Mouse (Mus musculus): ENCODE measurements around the gene Rtl5.

Rtl5 gene

DNA sequence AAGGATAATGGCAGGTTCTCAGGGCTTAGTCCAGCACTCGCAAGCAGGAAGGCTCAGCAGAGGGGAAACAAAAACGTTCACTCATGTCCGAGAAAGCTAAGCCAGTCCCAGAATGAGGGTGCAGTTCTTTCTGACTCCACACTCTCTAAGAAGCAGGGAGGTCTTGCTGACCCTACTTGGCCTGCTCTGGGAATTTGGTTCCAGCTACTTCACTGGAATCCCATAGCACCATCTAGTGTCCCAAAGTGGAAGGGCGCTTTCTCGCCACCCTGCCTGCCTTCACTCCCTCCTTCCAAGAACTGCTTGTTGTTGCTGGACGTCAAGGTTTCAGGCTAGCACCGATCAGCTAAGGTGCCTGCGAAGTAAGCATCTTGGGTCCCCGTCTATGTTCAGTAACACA lies 5.0 kb downstream of the Rtl5 start:
- DNase-seq (ENCODE audit: low spot score), result peak; percentile 67

DNA sequence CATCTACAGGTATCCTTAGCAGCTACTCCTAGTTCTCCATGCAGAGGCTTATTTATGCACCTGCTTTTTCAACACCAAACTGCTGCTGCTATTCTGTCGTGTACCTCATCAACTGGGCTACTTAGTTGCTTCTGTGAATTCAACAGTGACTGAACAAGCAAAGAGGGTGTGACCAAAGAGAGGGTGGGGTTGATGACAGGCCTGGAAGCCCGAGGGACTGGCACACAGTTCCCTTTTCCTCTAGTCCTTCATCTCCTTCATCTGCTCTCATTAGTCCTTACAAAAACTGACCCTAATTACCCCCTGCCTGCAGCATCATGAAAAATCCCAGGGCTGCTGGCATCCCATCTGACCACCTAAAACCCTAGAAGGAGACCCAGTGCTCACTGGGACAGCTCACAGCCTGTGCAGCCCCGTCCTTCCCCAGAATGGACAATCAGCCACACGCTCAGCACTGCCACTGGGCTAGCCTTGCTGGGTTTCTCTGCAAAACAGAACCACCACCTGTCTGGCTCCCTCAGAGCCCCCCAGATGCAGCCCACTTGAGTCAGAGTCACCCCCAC lies 5.8 kb downstream of the Rtl5 start:
- no peak for DNase-seq (ENCODE audit: low spot score)

DNA sequence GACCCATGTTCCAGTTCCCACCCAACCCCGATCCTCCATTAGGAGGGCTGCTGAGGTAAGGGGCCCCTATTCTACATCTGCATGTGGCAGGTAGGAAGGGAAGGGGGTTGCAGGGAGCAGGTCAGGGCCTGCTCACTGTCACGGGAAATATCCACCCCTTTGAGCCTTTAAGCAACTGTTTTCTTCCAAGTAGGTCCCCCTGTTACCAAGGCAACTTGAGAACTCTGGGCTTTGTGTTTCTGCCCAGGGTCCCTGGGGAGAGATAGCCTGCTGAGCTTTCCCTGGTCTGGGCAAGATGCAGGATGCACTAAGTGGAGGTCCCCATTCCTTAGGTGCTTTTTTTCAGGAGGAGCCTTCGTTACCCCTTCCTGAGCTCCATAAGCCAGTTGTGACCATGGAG lies 7.0 kb downstream of the Rtl5 start:
- DNase-seq (ENCODE audit: low spot score), result no peak

DNA sequence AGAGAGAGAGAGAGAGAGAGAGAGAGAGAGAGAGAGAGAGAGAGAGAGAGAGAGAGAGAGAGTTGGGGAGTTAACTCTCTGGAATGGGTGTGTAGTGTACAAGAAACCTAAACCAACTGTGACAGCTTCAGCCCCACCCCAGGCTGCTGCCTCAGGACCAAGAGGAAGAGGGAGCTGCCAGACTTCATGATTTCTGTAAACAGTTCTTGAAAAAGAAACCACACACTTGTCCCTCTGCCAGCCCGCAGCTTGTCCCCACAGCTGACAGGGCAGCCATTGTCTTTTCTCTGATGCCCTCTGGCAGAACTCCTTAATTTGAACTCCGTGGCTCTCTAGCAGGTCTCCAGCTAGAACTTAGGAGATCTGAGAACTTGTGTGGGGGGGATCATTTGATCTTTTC lies 10.2 kb downstream of the Rtl5 start:
- peak; percentile 42 for DNase-seq (ENCODE audit: low spot score)

DNA sequence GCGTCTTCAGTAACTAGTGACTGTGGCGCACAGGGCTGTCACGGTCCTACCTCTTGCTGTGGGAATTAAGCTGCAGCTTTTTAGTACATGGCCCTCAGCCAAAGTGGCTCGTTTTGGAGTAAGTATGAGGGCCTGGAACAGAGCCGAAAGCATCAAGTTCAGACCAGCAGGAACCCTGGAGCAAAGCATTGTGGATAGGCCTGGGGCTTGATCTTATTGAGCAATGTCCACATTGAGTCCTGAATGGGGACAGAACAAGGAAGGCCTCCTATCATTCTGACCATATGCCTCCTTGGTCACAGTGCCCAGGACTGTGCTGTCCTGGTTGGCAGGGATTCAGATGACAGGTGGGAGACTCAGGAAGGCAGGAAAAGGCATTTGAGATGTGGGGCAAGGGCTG lies 10.9 kb downstream of the Rtl5 start:
- peak; percentile 13 for DNase-seq (ENCODE audit: low spot score)

DNA sequence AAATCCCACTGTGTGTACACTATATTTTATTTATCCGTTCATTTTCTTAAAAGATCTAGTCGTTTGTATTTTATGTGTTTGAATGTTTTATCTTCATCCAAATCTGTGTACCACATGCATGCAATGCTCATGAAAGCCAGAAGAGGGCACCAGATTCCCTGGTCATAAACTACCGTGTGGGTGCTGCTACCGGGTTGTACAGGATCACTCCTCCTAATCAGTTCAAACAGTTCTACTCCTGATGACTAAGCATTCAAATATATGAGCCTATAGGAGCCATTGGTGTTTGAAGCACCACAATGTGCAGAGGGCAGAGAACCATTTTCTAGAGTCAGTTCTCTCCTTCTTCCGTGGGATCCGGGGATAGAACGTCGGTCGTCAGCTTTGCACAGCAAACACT lies 11.7 kb downstream of the Rtl5 start:
- DNase-seq (ENCODE audit: low spot score), result no peak

DNA sequence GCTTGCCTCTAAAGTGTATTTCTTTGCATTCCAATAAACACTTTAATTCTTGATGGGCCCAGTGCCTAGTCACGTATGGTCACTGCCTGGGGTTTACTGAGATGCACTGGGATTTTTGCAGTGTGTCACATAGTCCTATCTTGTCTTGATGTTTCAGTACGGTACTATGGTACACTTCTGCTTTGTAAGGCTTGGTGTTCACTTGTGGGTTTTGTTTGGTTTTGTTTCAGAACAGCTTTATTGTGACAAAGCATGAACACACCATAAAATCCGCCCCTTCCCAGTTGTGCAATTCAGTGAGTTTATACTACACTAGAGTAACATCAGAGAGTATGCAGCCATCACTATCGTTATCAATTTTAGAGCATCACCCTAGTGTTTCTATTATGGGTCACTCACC lies 17.1 kb downstream of the Rtl5 start:
- no peak for DNase-seq (ENCODE audit: low spot score)

DNA sequence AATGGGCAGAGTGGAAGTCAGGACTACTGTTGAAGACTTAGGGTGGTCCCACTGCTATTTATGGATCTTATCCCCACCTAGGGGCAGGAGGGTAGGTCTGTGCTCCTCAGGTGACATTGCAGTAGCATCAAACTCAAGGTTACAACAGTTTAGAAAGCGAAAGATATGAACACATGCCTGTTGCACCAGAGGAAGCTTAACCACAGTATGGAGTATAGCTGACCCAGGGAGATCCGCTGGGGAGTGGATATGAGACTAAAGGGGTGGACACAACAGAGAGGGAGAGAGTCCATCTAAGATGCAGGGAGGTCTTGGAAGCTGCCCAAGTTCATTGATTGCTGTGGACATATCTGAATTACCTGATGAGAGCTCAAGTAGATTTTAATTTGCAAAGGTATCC lies 17.7 kb downstream of the Rtl5 start:
- DNase-seq (ENCODE audit: low spot score), result no peak

DNA sequence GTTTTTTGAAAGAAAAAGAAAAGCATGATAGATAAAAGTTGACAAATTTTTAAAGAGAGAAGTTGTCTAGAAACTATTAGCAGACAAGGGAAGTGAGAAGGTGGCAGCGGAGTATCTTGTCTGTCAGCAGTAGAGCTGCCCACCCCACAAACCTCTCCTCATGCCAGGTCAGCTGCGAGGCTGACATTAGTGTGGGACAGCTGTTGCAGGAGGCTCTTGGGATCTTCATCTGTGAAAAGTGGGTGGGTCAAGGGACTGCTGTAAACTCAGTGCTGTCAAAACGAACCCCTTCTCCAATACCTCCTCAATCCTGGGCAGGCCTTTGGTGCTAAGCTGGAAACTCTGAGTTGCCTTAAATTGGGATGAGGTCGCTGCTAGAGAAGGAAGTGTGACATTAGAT lies 19.9 kb downstream of the Rtl5 start:
- DNase-seq (ENCODE audit: low spot score), result no peak

DNA sequence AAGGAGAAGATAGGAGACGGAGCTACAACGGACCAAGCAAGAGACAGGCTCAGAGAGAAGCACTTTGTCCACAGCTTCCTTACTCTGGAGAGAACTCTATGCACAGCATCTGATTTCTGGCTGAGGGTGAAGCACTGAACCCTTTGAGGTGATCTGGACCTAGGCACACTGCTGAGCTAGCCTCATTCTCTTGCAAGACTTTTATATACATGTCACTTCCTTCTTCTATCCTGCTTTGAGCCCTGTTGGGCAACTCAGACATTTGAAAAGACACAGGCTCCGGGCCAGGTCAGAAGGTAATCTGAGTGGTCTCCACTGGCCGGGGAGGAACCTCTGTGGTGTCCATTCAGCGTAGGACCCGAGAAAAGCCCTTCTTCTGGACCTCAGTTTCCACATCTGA lies 20.6 kb downstream of the Rtl5 start:
- no peak for DNase-seq (ENCODE audit: low spot score)

- DNase-seq (ENCODE audit: low spot score), result no peak
These were observed 28.7 kb downstream of the Rtl5 start for GRCm38 (mm10) chrX:102042386-102042785.

DNA sequence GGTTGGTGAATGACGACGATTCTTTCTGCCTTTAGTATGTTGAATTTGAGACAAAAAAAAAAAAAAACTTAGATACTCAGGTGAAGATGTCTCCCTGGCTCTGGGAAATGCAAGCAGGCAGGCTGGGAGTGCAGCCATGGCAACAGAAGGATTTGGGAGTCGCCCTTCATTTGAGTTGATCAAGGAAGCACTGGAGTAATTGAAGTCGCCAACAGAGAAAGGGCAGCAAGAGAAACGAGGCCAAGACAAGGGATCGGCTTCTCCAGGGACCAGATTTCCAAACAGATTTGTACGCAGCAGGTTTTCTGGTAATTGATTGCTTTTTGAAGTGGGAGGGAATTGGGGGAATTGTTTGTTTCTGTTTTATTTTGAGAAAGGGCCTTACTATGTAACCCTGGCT lies 29.5 kb downstream of the Rtl5 start:
- DNase-seq (ENCODE audit: low spot score), result no peak

DNA sequence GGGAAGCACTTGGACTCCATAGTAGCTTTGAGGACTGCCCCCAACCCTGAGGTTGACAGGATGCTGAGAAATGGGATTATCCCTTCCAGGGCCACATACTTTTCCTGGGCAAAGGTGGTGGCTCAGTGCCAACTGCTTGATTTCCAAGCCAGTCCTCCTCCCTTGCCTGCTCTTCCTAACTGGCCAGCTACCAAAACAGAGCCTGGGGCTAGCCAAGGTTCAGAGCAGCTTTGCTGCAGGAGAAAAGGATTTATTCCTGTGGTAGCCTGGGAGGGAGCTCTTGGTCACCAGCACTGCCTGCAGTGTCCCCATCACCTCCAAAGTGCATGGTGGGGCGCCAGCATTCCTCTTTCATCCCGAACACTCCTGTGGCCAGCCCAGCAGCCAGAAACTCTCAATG lies 33.6 kb downstream of the Rtl5 start:
- peak; percentile 26 for DNase-seq (ENCODE audit: low spot score)

DNA sequence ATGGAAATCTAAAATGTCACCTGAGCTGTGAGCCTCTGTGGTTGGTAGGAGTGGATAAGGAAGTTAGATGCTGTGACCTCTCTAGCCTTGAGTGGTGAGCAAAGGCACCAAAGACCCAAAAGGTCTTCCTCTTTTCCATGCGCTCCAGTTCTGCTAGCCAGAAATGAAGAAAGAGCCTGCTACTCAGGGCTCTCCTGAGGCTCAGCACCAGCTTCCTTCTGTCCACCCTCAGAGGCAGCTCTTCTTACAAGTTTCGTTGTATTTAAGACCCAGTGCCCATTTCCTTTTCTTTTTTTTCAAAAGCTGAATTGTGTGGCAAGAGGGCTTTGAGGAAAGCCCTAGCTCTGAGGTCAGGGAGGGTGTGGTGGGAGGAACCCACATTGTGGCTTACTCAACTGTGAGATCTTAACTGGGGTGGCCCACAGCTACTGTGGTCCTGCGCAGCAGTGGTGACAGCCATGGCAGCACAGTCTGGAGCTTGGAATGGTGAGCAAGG lies 34.2 kb downstream of the Rtl5 start:
- DNase-seq (ENCODE audit: low spot score), result no peak

- DNase-seq (ENCODE audit: low spot score), result no peak
These were observed 35.4 kb downstream of the Rtl5 start for GRCm38 (mm10) chrX:102035671-102036070.

GRCm38 (mm10) chrX:102033566-102033965 lies 37.5 kb downstream of the Rtl5 start:
- no peak for DNase-seq (ENCODE audit: low spot score)

DNA sequence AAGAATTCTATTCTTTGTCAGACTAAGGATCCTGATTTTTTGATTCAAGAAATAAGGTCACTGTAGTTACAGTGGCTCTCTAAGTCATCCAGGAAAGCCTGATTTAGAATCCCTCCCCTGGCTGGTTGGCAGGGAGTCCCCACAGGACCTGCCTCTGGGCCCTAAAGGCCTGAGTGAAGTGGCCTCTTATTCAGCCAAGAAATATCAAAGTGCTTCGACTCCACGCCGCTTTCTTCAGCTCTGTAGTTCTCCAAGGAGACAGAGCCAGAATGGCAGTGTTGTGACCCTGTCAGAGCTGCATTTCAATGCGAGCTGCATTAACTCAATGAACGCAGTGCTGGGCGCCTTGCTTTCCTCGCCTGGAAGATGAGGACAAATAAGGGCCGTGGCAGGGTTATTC lies 38.7 kb downstream of the Rtl5 start:
- DNase-seq (ENCODE audit: low spot score), result no peak

DNA sequence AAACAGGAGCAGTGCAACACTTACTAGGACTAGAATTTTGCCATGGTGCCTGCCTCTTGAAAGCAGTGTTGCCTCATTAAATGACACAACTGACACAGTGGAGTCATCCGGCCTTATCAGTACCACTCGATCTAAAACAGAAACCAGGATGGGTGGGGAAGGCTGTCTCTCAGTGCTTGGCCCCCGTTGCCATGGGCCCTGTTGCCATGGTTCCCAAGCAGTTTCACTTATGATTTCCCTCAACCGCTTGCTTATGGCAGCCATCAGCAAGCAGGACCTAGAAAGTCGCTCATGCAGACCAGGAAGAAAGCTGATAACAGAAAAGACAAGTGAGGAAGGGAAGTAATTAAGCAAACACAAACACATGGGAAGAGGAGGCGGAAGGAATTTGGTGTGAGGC lies 39.3 kb downstream of the Rtl5 start:
- DNase-seq (ENCODE audit: low spot score), result peak; percentile 4

- no peak for DNase-seq (ENCODE audit: low spot score)
These were observed 46.1 kb downstream of the Rtl5 start for GRCm38 (mm10) chrX:102024976-102025375.

DNA sequence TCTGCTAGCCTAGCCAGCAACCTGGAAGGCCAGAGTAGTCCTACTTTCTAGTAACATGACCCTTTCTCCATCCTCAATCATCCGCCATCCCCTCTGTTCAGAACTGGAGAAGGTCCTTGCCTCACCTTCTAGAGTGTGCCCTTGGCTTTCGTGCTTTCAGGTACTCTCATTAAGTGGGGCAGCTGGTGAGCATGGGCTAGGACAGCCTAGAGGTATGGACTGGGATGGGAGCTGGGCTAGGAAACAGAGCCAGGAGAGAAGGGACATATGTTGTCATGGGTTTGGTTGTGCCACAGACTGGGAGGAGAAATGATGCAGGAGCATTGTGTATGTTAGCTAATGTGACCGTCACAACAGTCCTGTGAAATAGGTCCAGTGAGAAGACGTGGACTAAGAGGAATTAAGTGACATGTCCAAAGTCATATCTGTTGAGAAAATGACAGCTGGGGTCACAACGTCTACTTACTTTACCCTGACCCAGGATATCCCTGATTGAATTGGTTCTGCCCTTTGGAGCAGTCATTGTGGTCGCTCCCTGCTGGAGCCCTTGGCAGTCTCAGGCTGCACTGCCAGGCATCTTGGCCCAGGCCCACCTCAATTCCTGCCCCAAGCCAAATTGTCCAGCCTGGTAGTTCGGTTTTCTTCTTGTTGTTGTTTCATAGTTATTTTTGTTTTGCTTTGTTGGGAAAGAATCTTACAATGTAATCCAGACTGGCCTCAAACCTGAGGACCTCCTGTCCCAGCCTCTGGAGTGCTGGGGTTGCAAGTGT lies 51.4 kb downstream of the Rtl5 start:
- DNase-seq (ENCODE audit: low spot score), result no peak

DNA sequence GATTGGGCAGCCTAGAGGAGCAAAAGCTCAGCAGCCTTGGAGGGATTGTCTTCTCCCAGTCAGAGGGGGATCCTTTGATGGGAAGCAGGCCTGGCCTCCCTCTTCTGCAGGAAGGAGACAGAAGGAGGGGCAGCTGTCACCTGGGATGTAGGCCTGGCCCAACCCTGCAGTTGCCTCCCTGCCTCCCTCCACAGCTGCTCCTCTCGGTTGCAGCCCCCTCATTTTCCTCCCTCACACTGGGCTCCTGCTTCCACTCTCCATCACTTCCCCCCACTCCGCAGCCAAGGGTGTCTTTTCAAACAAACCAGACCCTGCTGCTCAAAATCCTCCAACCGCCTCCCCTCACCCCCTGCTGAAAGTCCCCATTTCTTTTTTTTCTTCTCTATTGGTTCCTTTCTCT lies 52.2 kb downstream of the Rtl5 start:
- no peak for DNase-seq (ENCODE audit: low spot score)

- DNase-seq (ENCODE audit: low spot score), result no peak
These were observed 53.7 kb downstream of the Rtl5 start for GRCm38 (mm10) chrX:102017213-102017923.
